ENCODE assay signal across 8 mouse cellular contexts in genomic region chr2:21204912-21205830, GRCm38 (mm10). TPM values are rescaled to one million over a fixed set of nuclear protein-coding genes. Genes with fewer than 3 reads are reported as not detected.
A peak's percentile ranks its signal among the peaks of the same experiment; 100 is the strongest.
DNase-seq lines count a peak whose midpoint lies in the region; ATAC-seq and TF ChIP-seq lines count a peak whose summit lies in the region.

Enkur (minus strand) TSS chr2:21205365.
Thnsl1 (plus strand) TSS chr2:21205724.

- H3K27me3 ChIP-seq in heart, embryonic 12.5 days (replicated peaks), result no peaks in the 10 kb centered on the region
- no peaks in the 10 kb centered on the region for H3K27me3 ChIP-seq in kidney, postnatal 0 days (ENCODE audit: insufficient read depth, low read length)
- H3K27me3 ChIP-seq in liver, embryonic 11.5 days (replicated peaks; ENCODE audit: control insufficient read depth, insufficient read depth, low read length), result no peaks in the 10 kb centered on the region
- no peaks in the 10 kb centered on the region for H3K27me3 ChIP-seq in stomach, embryonic 14.5 days (ENCODE audit: control insufficient read depth, insufficient read depth, low read length)

- H3K27ac ChIP-seq in heart, embryonic 12.5 days (ENCODE audit: poor library complexity, severe bottlenecking), result peak within 1 kb of the TSS; percentile 61
- H3K27ac ChIP-seq in kidney, postnatal 0 days, result peak within 1 kb of the TSS; percentile 47; the same call in 1 of the 2 replicates
- no peak within 1 kb of the TSS for H3K27ac ChIP-seq in liver, embryonic 11.5 days (ENCODE audit: low read depth, low read length)
- H3K27ac ChIP-seq in stomach, embryonic 14.5 days (ENCODE audit: low read length), result peak within 1 kb of the TSS; percentile 40

- ATAC-seq in erythroid progenitor cell, adult 5-6 weeks (replicated peaks; ENCODE audit: low FRiP score, poor library complexity, severe bottlenecking), result peak; percentile 100
- peak; percentile 99 for ATAC-seq in heart, embryonic 12.5 days (ENCODE audit: insufficient number of reproducible peaks, low FRiP score)
- ATAC-seq in kidney, postnatal 0 days (replicated peaks; ENCODE audit: low FRiP score, low read depth), result peak; percentile 98
- peak; percentile 98 for ATAC-seq in liver, embryonic 11.5 days (replicated peaks; ENCODE audit: low FRiP score)
- peak; percentile 99 for ATAC-seq in stomach, embryonic 14.5 days (ENCODE audit: insufficient number of reproducible peaks, insufficient read depth, low FRiP score, low read depth)

- H3K4me2 ChIP-seq in heart, embryonic 12.5 days, result peak within 1 kb of the TSS; percentile 87
- peak within 1 kb of the TSS; percentile 88 for H3K4me2 ChIP-seq in kidney, postnatal 0 days (ENCODE audit: low read length)
- H3K4me2 ChIP-seq in liver, embryonic 11.5 days, result peak within 1 kb of the TSS; percentile 77
- H3K4me2 ChIP-seq in stomach, embryonic 14.5 days (replicated peaks; ENCODE audit: low read depth, low read length), result peak within 1 kb of the TSS; percentile 75

- 3% methylated on average over 43 of the region's 43 CpGs for WGBS in heart, embryonic 12.5 days
- WGBS in kidney, postnatal 0 days, result 3% methylated on average over 43 of the region's 43 CpGs
- 4% methylated on average over 43 of the region's 43 CpGs for WGBS in liver, embryonic 11.5 days
- 1% methylated on average over 42 of the region's 43 CpGs for WGBS in stomach, embryonic 14.5 days

- H3K9ac ChIP-seq in heart, embryonic 12.5 days, result peak within 1 kb of the TSS; percentile 84
- peak within 1 kb of the TSS; percentile 62 for H3K9ac ChIP-seq in kidney, postnatal 0 days (ENCODE audit: low read depth, low read length)
- H3K9ac ChIP-seq in liver, embryonic 11.5 days (ENCODE audit: low read depth, low read length), result peak within 1 kb of the TSS; percentile 71
- H3K9ac ChIP-seq in stomach, embryonic 14.5 days (replicated peaks; ENCODE audit: low read depth, low read length), result peak within 1 kb of the TSS; percentile 34; the same call in 1 of the 2 replicates

- H3K4me3 ChIP-seq in heart, embryonic 12.5 days, result peak within 1 kb of the TSS; percentile 82
- H3K4me3 ChIP-seq in kidney, postnatal 0 days (replicated peaks; ENCODE audit: low read depth, low read length), result peak within 1 kb of the TSS; percentile 65
- H3K4me3 ChIP-seq in liver, embryonic 11.5 days (ENCODE audit: low read depth, low read length), result peak within 1 kb of the TSS; percentile 72
- H3K4me3 ChIP-seq in stomach, embryonic 14.5 days (ENCODE audit: low read depth, low read length), result peak within 1 kb of the TSS; percentile 59

- peaks cover 9% of the 10 kb centered on the region for H3K4me1 ChIP-seq in heart, embryonic 12.5 days (replicated peaks)
- no peaks in the 10 kb centered on the region; the same call in 1 of the 2 replicates for H3K4me1 ChIP-seq in kidney, postnatal 0 days (replicated peaks; ENCODE audit: insufficient read depth, low read length)
- H3K4me1 ChIP-seq in liver, embryonic 11.5 days (replicated peaks; ENCODE audit: control insufficient read depth, insufficient read depth, low read length), result no peaks in the 10 kb centered on the region
- H3K4me1 ChIP-seq in stomach, embryonic 14.5 days (ENCODE audit: control insufficient read depth, insufficient read depth, low read length), result no peaks in the 10 kb centered on the region

- DNase-seq in CD4-positive helper T cell, adult 2 months (ENCODE audit: low read depth, low spot score), result peak; percentile 97
- DNase-seq in brain, embryonic 18.5 days (ENCODE audit: low read depth, low spot score), result peak; percentile 93
- peak; percentile 98 for DNase-seq in kidney, postnatal 0 days (ENCODE audit: low spot score)
- DNase-seq in liver, embryonic 11.5 days (ENCODE audit: low spot score), result peak; percentile 99
- DNase-seq in naive thymus-derived CD4-positive, alpha-beta T cell, adult 2 months (ENCODE audit: low read depth), result peak; percentile 100

- H3K9me3 ChIP-seq in heart, embryonic 12.5 days (replicated peaks), result no peaks in the 10 kb centered on the region
- no peaks in the 10 kb centered on the region for H3K9me3 ChIP-seq in kidney, postnatal 0 days (replicated peaks; ENCODE audit: low read length)
- no peaks in the 10 kb centered on the region for H3K9me3 ChIP-seq in liver, embryonic 11.5 days (ENCODE audit: control insufficient read depth, low read length)
- H3K9me3 ChIP-seq in stomach, embryonic 14.5 days (ENCODE audit: control insufficient read depth, low read depth, low read length), result no peaks in the 10 kb centered on the region

- no peaks in the 10 kb centered on the region for H3K36me3 ChIP-seq in heart, embryonic 12.5 days
- H3K36me3 ChIP-seq in kidney, postnatal 0 days (ENCODE audit: insufficient read depth, low read length), result no peaks in the 10 kb centered on the region
- H3K36me3 ChIP-seq in liver, embryonic 11.5 days (ENCODE audit: control insufficient read depth, insufficient read depth, low read length), result no peaks in the 10 kb centered on the region
- H3K36me3 ChIP-seq in stomach, embryonic 14.5 days (ENCODE audit: control insufficient read depth, insufficient read depth, low read length), result no peaks in the 10 kb centered on the region

- 0 out of 2 replicates have a peak, but pooled peaks have one; percentile 24 for TF ChIP-seq CTCF in kidney, postnatal 0 days (IDR thresholded peaks at IDR 0.05; ENCODE audit: low read depth)

RNA-seq across cellular contexts. Expression of gene Enkur, which starts in this region (rescaled TPM):
- total RNA-seq in erythroid progenitor cell, adult 5-6 weeks (2015; ENCODE audit: low replicate concordance), result not detected in 2 replicates
- total RNA-seq in erythroid progenitor cell, adult 5-6 weeks (2017; ENCODE audit: low replicate concordance), result not detected in 2 replicates
- polyA plus RNA-seq in heart, embryonic 12.5 days (2016; fragmentation: Nextera tagmentation; extraction: Ambion mirVana), result 1.5 and 2.3 TPM in 2 replicates
- polyA plus RNA-seq in kidney, postnatal 0 days (2015; fragmentation: Nextera tagmentation; extraction: Ambion mirVana), result 1.5 and 1.6 TPM in 2 replicates
- 0.16 and 0.27 TPM in 2 replicates for polyA plus RNA-seq in liver, embryonic 11.5 days (2014; fragmentation: Nextera tagmentation; extraction: Ambion mirVana)
- 0.42 and 0.43 TPM in 2 replicates for polyA plus RNA-seq in stomach, embryonic 14.5 days (2014; fragmentation: Nextera tagmentation; extraction: Ambion mirVana)

RNA-seq across cellular contexts. Expression of gene Thnsl1, which starts in this region (rescaled TPM):
- not detected in 2 replicates for total RNA-seq in erythroid progenitor cell, adult 5-6 weeks (2015; ENCODE audit: low replicate concordance)
- total RNA-seq in erythroid progenitor cell, adult 5-6 weeks (2017; ENCODE audit: low replicate concordance), result 0.64 TPM in 1 of 2 replicates, not detected in the other
- 8.7 and 8.8 TPM in 2 replicates for polyA plus RNA-seq in heart, embryonic 12.5 days (2016; fragmentation: Nextera tagmentation; extraction: Ambion mirVana)
- 5.8 and 6.4 TPM in 2 replicates for polyA plus RNA-seq in kidney, postnatal 0 days (2015; fragmentation: Nextera tagmentation; extraction: Ambion mirVana)
- 4.0 and 6.0 TPM in 2 replicates for polyA plus RNA-seq in liver, embryonic 11.5 days (2014; fragmentation: Nextera tagmentation; extraction: Ambion mirVana)
- polyA plus RNA-seq in stomach, embryonic 14.5 days (2014; fragmentation: Nextera tagmentation; extraction: Ambion mirVana), result 10.1 and 10.9 TPM in 2 replicates

Comparison
In these comparisons a context has a peak if more than half of its experiments do, and no peak if none do; other contexts are left out.
1. Peak in ATAC-seq in erythroid progenitor cell, adult 5-6 weeks; RNA of the genes that start here not detected or under 1 TPM.
2. H3K9ac ChIP-seq: peak in every context shown above with its lines; median percentile 84 in heart, embryonic 12.5 days; 71 in liver, embryonic 11.5 days; 62 in kidney, postnatal 0 days; 34 in stomach, embryonic 14.5 days.